Mouse (Mus musculus) ES-E14 (cell line): ENCODE measurements around the gene Otub2.

ENCODE experiments used
- HCFC1 ChIP-seq: IDR thresholded peaks from 2 replicates; pipeline ENCODE4 v1.6.1; 2012; ENCODE audit warnings: low read length, inconsistent platforms, borderline replicate concordance; ENCODE audit not compliant: insufficient read depth
- ZNF384 ChIP-seq: IDR thresholded peaks from 2 replicates; pipeline ENCODE4 v1.6.1; 2012; ENCODE audit warnings: low read depth, low read length, inconsistent platforms

DNA sequence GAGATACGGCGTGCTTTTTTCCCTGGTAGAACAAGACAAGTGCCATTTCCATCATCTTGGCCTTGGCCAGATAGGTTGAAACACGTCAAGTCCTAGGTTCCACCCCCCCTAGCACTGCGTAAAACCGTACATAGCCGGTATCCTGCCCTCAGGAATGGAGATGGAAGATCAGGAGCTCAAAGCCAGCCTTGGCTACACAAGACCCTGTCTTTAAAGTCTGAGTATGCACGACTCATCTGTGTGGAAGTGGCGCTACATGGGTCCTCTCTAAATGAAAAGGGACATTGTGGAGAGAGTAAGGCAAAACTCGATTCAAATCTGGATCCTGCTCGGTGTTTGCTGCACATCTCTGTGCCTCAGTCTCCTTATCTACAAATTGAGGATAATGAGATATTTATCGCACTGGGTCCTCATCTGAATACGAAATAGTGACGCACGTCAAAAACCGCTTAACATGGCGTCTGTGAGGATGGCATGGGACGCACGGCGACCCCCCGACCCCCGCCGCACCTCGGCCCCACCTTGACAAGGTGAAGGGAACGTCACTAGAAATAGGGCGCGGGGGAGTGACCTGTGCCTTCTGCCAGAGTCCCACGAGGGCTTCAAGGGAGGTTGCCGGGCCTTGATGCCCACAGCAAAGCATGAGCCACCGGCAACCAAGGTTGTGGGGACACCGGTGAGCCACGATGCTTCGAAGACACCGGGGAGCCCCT lies 36.7 kb downstream of the Otub2 start:
- TF ChIP-seq ZNF384: no peak
- TF ChIP-seq HCFC1: no peak
